Mouse (Mus musculus) left cerebral cortex, postnatal 36 days (tissue): ENCODE results near the gene Gm38394. TPM values are rescaled to one million over a fixed set of nuclear protein-coding genes. Genes with fewer than 3 reads are reported as not detected.
A peak's percentile ranks its signal among the peaks of the same experiment; 100 is the strongest.
"Not testable (repeated sequence)": the region's sequence is repeated elsewhere in the genome, so short reads cannot be mapped to it uniquely, and the experiment has no call there.

Experiments
- DNase-seq, 2 experiments: peaks; one replicate each; pipeline ENCODE4 v3.0.0; 2021 to 2022; ENCODE audit warnings: low spot score in 2 of 2, mixed read lengths in 1 of 2
- intact Hi-C: fragments of 180-260 bp; cut with DNase I; formaldehyde crosslinking; loops from one replicate; pipeline ENCODE4 v1.15.1; 2025
- total RNA-seq, 2 experiments: library from RNA; stranded (reverse); gene quantifications; 2 replicates each; pipeline ENCODE4 v1.2.3; 2021

The Gm38394 gene
- total RNA-seq, 2 experiments from 2014 or later = 19.8 to 32.2 TPM

GRCm38 (mm10) chr1:133665713-133666112, 4.6 kb upstream of the Gm38394 start:
- intact Hi-C loops, DNase-seq: not testable (repeated sequence)

- no peak for DNase-seq
- intact Hi-C loops = no loop called here
Observed at GRCm38 (mm10) chr1:133664203-133664970, 3.3 kb upstream of the Gm38394 start.

- intact Hi-C loops = no loop called here
Observed at GRCm38 (mm10) chr1:133663427-133663826, 2.3 kb upstream of the Gm38394 start.

GRCm38 (mm10) chr1:133662941-133663340, 1.8 kb upstream of the Gm38394 start:
- no peak for DNase-seq
- intact Hi-C loops = no loop called here

More at GRCm38 (mm10) chr1:133663427-133663826, 2.3 kb upstream of the Gm38394 start:
- peak; percentile 30 to 33 for DNase-seq

GRCm38 (mm10) chr1:133660466-133661202, 484 bp downstream of the Gm38394 start, which contains the start of gene Zbed6:
Gene Zbed6 (minus strand): TSS chr1:133660885.
- DNase-seq = peak in 1 of 2 experiments; percentile 65
- intact Hi-C loops = no loop called here

- intact Hi-C loops = no loop called here
Observed at GRCm38 (mm10) chr1:133658878-133659277, 2.2 kb downstream of the Gm38394 start.

GRCm38 (mm10) chr1:133656811-133657210, 4.3 kb downstream of the Gm38394 start:
- no peak for DNase-seq
- intact Hi-C loops = no loop called here

More at GRCm38 (mm10) chr1:133658878-133659277, 2.2 kb downstream of the Gm38394 start:
- DNase-seq = no peak

GRCm38 (mm10) chr1:133653033-133653432, 8.1 kb downstream of the Gm38394 start:
- no peak for DNase-seq
- intact Hi-C loops = no loop called here

GRCm38 (mm10) chr1:133650288-133651055, 10.6 kb downstream of the Gm38394 start:
- no peak for DNase-seq
- intact Hi-C loops = no loop called here

- intact Hi-C loops = no loop called here
- DNase-seq = no peak
Observed at GRCm38 (mm10) chr1:133645652-133646051, 15.5 kb downstream of the Gm38394 start.

GRCm38 (mm10) chr1:133641163-133641562, 20.0 kb downstream of the Gm38394 start:
- DNase-seq = no peak
- intact Hi-C loops = no loop called here

- intact Hi-C loops = loop anchor here (10.0 kb wide), 1 partner anchor 256 kb away; no protein-coding TSS in a partner anchor
Observed at GRCm38 (mm10) chr1:133638517-133638916, 22.6 kb downstream of the Gm38394 start.

GRCm38 (mm10) chr1:133632168-133632567, 28.9 kb downstream of the Gm38394 start:
- intact Hi-C loops = loop anchor here (5.0 to 10.0 kb wide), 2 partner anchors 263 to 415 kb away; no protein-coding TSS in a partner anchor
- DNase-seq = no peak

More at GRCm38 (mm10) chr1:133638517-133638916, 22.6 kb downstream of the Gm38394 start:
- DNase-seq = no peak

GRCm38 (mm10) chr1:133625052-133625451, 36.1 kb downstream of the Gm38394 start:
- no peak for DNase-seq
- intact Hi-C loops = no loop called here

GRCm38 (mm10) chr1:133618311-133618710, 42.8 kb downstream of the Gm38394 start:
- intact Hi-C loops = loop anchor here (10.0 kb wide), 1 partner anchor 484 kb away; the partner anchor contains the start of gene Ppp1r15b
- no peak for DNase-seq

- intact Hi-C loops = loop anchor here (10.0 kb wide), 1 partner anchor 483 kb away; the partner anchor contains the start of gene Ppp1r15b
- DNase-seq = no peak
Observed at GRCm38 (mm10) chr1:133617908-133618307, 43.2 kb downstream of the Gm38394 start.

- intact Hi-C loops = loop anchor here (10.0 kb wide), 1 partner anchor 479 kb away; the partner anchor contains the start of gene Ppp1r15b
- no peak for DNase-seq
Observed at GRCm38 (mm10) chr1:133613817-133614216, 47.3 kb downstream of the Gm38394 start.

GRCm38 (mm10) chr1:133611436-133611835, 49.7 kb downstream of the Gm38394 start:
- intact Hi-C loops = loop anchor here (2.0 to 10.0 kb wide), 2 partner anchors 299 to 477 kb away; partner anchors contain the start of gene Ppp1r15b
- DNase-seq = no peak

GRCm38 (mm10) chr1:133610601-133611000, 50.5 kb downstream of the Gm38394 start:
- intact Hi-C loops = loop anchor here (1.0 to 10.0 kb wide), 5 partner anchors 187 to 476 kb away; partner anchors contain the start of gene Ppp1r15b
- no peak for DNase-seq
